Mouse (Mus musculus) megakaryocyte, adult 5-6 weeks (primary cell): ENCODE results near the gene Ssr3. TPM values are rescaled to one million over a fixed set of nuclear protein-coding genes. Genes with fewer than 3 reads are reported as not detected.

Experiments
- ATAC-seq: 2 replicates; pipeline ENCODE4 v1.8.0; 2016; ENCODE audit warnings: mild to moderate bottlenecking, inconsistent platforms; ENCODE audit not compliant: poor library complexity, severe bottlenecking
- total RNA-seq, 2 experiments: library from RNA; stranded (forward) in 1 of 2; stranded (reverse) in 1 of 2; fragments of 153-499, 151-499 nt in 1 of 2; fragments of 221-1000, 200-1000 nt in 1 of 2; gene quantifications; 2 replicates each; pipeline versions ENCODE4 v1.2.3 to v1.2.4; 2015 to 2017

Gene Ssr3
- total RNA-seq, 2 experiments from 2014 or later: 214 to 234 TPM

GRCm38 (mm10) chr3:65378724-65379123 is 13.7 kb downstream of the Ssr3 start:
- no peak for ATAC-seq

- ATAC-seq: no peak
These were observed 17.7 kb downstream of the Ssr3 start for GRCm38 (mm10) chr3:65374729-65375128.

GRCm38 (mm10) chr3:65373594-65374182 is 18.7 kb downstream of the Ssr3 start:
- ATAC-seq: no peak

GRCm38 (mm10) chr3:65372552-65372951 is 19.9 kb downstream of the Ssr3 start:
- ATAC-seq: peak; percentile 41

- ATAC-seq: no peak
These were observed 24.5 kb downstream of the Ssr3 start for GRCm38 (mm10) chr3:65367944-65368343.

- ATAC-seq: no peak
These were observed 26.3 kb downstream of the Ssr3 start for GRCm38 (mm10) chr3:65365921-65366710.

- ATAC-seq: peak; percentile 49
These were observed 27.2 kb downstream of the Ssr3 start for GRCm38 (mm10) chr3:65365184-65365583.

GRCm38 (mm10) chr3:65363438-65363837 is 29.0 kb downstream of the Ssr3 start:
- ATAC-seq: no peak

- ATAC-seq: no peak
These were observed 32.1 kb downstream of the Ssr3 start for GRCm38 (mm10) chr3:65360163-65360969.

- ATAC-seq: no peak
These were observed 33.6 kb downstream of the Ssr3 start for GRCm38 (mm10) chr3:65358841-65359240.

- ATAC-seq: no peak
These were observed 34.1 kb downstream of the Ssr3 start for GRCm38 (mm10) chr3:65358275-65358674.

- ATAC-seq: peak; percentile 23; the same call in 1 of the 2 replicates
These were observed 36.9 kb downstream of the Ssr3 start for GRCm38 (mm10) chr3:65355479-65355878.

GRCm38 (mm10) chr3:65353263-65354037 is 39.0 kb downstream of the Ssr3 start:
- peak; percentile 74 for ATAC-seq

GRCm38 (mm10) chr3:65352278-65353127 is 39.9 kb downstream of the Ssr3 start:
- ATAC-seq: peak; percentile 65

- ATAC-seq: no peak
These were observed 46.2 kb downstream of the Ssr3 start for GRCm38 (mm10) chr3:65346176-65346575.

GRCm38 (mm10) chr3:65340173-65340951 is 52.1 kb downstream of the Ssr3 start:
- ATAC-seq: no peak

GRCm38 (mm10) chr3:65337835-65338464 is 54.5 kb downstream of the Ssr3 start:
- no peak for ATAC-seq
